Mouse (Mus musculus) hindbrain, embryonic 16.5 days (tissue): Measurements from ENCODE around the gene Spata18. TPM values are rescaled to one million over a fixed set of nuclear protein-coding genes. Genes with fewer than 3 reads are reported as not detected.

Source experiments
- ATAC-seq: fragments of 200-750 bp; cut with Nextera tagmentation; 2 replicates; pipeline ENCODE4 v1.8.0; 2017; ENCODE audit warnings: moderate TSS enrichment, moderate library complexity
- H3K27ac ChIP-seq: fragments of 300-500 bp; sonication (generic); 2 replicates; pipeline ENCODE4 v1.5.1; 2014; ENCODE audit warnings: low read depth, mild to moderate bottlenecking, control low read depth, low read length, moderate library complexity
- H3K27me3 ChIP-seq: fragments of 300-500 bp; sonication (generic); replicated peaks from 2 replicates; pipeline ENCODE4 v1.6.1; 2014; ENCODE audit warnings: low read length; ENCODE audit not compliant: control insufficient read depth, insufficient read depth
- H3K36me3 ChIP-seq: fragments of 300-500 bp; sonication (generic); 2 replicates; pipeline ENCODE4 v1.6.1; 2014; ENCODE audit warnings: mild to moderate bottlenecking, low read length, moderate library complexity, mixed read lengths; ENCODE audit not compliant: control insufficient read depth, insufficient read depth
- H3K4me1 ChIP-seq: fragments of 300-500 bp; sonication (generic); 2 replicates; pipeline ENCODE4 v1.6.1; 2014; ENCODE audit warnings: low read depth, low read length; ENCODE audit not compliant: control insufficient read depth, insufficient read depth
- H3K4me2 ChIP-seq: fragments of 300-500 bp; sonication (generic); 2 replicates; pipeline ENCODE4 v1.6.1; 2014; ENCODE audit warnings: mild to moderate bottlenecking, low read length, control low read depth, moderate library complexity
- H3K4me3 ChIP-seq: fragments of 300-500 bp; sonication (generic); 2 replicates; pipeline ENCODE4 v1.5.1; 2014; ENCODE audit warnings: mild to moderate bottlenecking, low read length, control low read depth, moderate library complexity
- H3K9ac ChIP-seq: fragments of 300-500 bp; sonication (generic); 2 replicates; pipeline ENCODE4 v1.6.1; 2014; ENCODE audit warnings: low read depth, mild to moderate bottlenecking, control low read depth, low read length, moderate library complexity
- H3K9me3 ChIP-seq: fragments of 300-500 bp; sonication (generic); 2 replicates; pipeline ENCODE4 v1.6.1; 2014; ENCODE audit warnings: mild to moderate bottlenecking, low read length, moderate library complexity; ENCODE audit not compliant: control insufficient read depth
- WGBS: fragments of 180-500 bp; shearing (Covaris S2); extraction: QIAGEN DNeasy Blood & Tissue Kit; methylation state at CpG from one replicate; pipeline ENCODE4 v1.1.7; 2014; 5-methylcytosine and 5-hydroxymethylcytosine counted together
- polyA plus RNA-seq: library from polyadenylated mRNA; unstranded; fragments of >200 nt; fragmentation: Nextera tagmentation; extraction: Ambion mirVana; gene quantifications from 2 replicates; pipeline ENCODE4 v1.2.1, GENCODE M21; 2015

The Spata18 gene
- polyA plus RNA-seq, 1 experiment from 2014 or later = 0.78 TPM

GRCm38 (mm10) chr5:73725981-73726380, 74.8 kb downstream of the Spata18 start:
- Histone ChIP-seq H3K9ac (no peak overlapping the region), H3K36me3 (no peaks in the 10 kb centered on the region), H3K27ac (no peak overlapping the region), H3K27me3 (no peaks in the 10 kb centered on the region), H3K4me1 (no peaks in the 10 kb centered on the region), H3K9me3 (no peaks in the 10 kb centered on the region), H3K4me2 (no peak overlapping the region), H3K4me3 (no peak overlapping the region)
- 89% methylated on average over 4 of the region's 4 CpGs for WGBS
- no peak for ATAC-seq

- H3K27me3 ChIP-seq = no peaks in the 10 kb centered on the region
- no peak overlapping the region for H3K27ac ChIP-seq
- 84% methylated on average over 7 of the region's 7 CpGs for WGBS
- no peaks in the 10 kb centered on the region for H3K4me1 ChIP-seq
- no peak overlapping the region for H3K4me2 ChIP-seq
- no peaks in the 10 kb centered on the region for H3K9me3 ChIP-seq
- H3K4me3 ChIP-seq = no peak overlapping the region
- no peak for ATAC-seq
- no peaks in the 10 kb centered on the region for H3K36me3 ChIP-seq
- H3K9ac ChIP-seq = no peak overlapping the region
Measured at GRCm38 (mm10) chr5:73728651-73729050, 77.5 kb downstream of the Spata18 start.

Other genes starting within 250 kb of the Spata18 start
- 0.44 and 0.46 TPM in 2 replicates for gene Cwh43, start 245.3 kb upstream of the Spata18 start, polyA plus RNA-seq
- 44.8 and 53.0 TPM in 2 replicates for gene Dcun1d4, start 170.4 kb upstream of the Spata18 start, polyA plus RNA-seq
- not detected in 2 replicates for gene Lrrc66, start 18.9 kb upstream of the Spata18 start, polyA plus RNA-seq
- 49.9 and 56.1 TPM in 2 replicates for gene Sgcb, start 3.6 kb upstream of the Spata18 start, polyA plus RNA-seq